Mouse (Mus musculus) ES-CJ7 (cell line): ENCODE results near the gene Bnipl.

ENCODE experiments used
- DNase-seq: peaks from one replicate; pipeline ENCODE4 v3.0.0; 2011; ENCODE audit warnings: low read depth, low spot score

The Bnipl gene

GRCm38 (mm10) chr3:95237541-95238099 lies 13.4 kb downstream of the Bnipl start:
- no peak for DNase-seq

- DNase-seq, result no peak
These were observed 15.3 kb downstream of the Bnipl start for GRCm38 (mm10) chr3:95235386-95236301.

GRCm38 (mm10) chr3:95233303-95233980 lies 17.6 kb downstream of the Bnipl start:
- DNase-seq, result no peak

- peak; percentile 49 for DNase-seq
These were observed 18.2 kb downstream of the Bnipl start for GRCm38 (mm10) chr3:95232771-95233170.

DNA sequence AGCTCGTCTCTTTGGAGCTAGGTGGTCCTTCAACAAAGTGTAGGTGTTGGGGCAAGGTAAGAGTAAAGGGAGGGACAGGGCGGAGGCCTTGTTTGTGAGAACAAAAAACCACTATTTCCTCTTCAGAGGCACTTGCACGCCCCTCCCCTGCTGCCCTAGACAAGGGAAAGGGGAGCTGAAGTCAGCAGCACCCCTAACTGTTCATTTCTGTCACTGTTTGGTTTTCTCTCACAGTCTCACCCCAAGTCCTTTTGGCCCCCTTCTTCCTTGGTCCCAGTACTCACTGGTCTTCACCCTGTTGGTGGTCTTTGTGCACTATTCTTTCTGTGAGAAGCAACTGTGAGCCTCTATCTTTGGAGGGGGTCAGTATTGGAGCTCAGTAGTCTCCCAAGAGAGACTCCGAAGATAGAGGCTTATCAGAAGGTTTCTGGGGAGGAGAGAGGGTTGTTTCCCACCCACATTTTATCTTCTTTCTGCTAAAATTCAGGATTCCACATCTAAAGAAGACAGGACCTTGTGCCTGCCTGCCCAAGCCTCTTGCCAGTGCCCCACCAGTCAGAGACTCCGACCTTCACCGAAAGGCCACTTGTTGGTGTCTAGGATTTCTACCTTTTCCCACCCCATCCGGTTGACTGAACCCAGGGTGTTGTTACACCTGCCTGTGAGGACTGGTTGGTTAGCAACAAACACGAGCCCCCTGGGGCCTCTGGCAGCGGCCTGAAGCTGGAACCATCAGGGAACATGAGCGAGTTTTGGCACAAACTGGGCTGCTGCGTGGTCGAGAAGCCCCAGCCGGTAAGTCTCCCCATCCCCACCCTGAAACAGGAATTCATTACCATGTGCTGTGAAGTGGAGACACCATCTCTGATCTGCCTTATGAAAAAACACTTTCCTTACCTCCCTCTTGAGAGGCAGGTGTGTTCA lies 19.4 kb downstream of the Bnipl start, which contains the start of gene Mllt11:
Gene Mllt11 (minus strand): TSS at position 874 of the 924 bp plus-strand sequence.
- no peak for DNase-seq

GRCm38 (mm10) chr3:95230495-95231297 lies 20.3 kb downstream of the Bnipl start:
- DNase-seq, result peak; percentile 82

DNA sequence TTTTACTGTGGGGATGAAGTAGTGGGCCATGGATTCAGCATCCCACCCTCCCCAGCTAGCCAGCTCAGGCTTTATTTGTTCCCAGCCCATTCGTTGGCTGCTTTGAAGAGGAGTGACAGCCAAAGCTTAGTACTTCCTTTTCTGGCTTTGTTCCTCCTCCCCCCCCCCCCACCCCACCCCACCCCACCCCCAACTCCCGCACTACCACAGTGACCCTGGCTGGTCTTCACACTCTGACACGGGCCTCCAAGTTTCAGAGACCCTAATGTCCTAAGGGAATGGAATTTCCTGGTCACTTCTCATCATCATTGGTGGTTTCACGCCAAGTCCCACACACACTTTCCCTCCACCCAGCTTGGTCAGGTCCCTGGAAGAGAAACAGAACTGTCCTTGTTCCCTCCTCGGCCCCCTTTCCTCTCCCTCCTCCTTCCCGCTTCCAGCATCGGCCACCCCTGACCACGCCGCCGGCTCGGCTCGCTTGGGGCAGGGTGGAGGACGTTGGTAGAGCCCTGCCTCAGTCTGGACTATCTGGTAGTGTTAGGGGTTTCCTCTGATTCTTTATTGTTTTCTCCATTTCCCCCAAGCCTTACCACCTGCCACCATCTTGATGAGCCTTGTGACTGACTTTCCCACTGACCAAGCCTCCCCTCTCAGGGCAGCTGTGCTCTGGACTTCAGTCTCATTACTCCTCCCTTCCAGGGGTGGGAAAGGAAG lies 21.1 kb downstream of the Bnipl start:
- no peak for DNase-seq

DNA sequence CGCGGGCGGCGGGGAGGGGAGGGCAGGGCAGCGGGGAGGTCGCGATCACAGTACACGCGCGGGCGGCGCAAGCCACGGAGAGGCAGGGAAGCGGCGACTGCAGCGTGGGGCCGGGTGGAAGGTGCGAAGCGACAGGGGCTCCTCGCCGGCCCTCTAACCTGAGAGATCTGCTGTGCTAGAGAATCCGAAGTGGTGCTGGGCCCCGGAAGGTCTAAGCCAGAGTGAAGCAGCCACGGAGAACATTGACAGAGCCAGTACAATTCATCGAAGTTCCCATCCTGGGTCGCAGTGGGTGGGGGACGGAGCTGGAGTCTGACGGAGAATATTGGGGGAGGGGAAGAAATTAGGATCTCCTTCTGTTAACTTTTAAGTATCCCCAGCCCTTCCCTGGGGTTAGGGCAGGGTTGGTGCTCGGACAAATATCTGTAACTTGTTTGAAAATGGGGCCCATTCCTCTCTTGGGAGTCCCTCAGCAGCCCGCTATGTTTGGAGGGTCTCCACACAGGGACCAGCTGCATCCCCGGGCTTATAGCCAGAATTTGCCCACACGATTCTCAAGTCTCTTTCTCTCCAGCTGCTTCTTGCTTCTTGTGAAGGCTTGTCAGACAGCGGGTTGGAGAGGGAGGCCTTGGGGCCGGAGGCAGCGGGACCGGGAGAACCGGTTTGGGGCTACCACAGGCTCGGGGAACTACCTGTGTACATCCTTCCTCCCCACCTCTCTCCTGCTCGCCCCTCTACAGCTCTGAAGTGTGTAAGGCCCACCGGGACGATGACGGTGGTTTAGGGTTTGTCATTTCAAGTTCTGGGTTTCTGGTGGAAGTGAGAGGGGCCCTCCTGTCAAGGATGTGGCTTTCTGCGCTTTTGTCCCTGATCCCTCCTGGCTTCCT lies 21.9 kb downstream of the Bnipl start:
- peak; percentile 51 for DNase-seq

- DNase-seq, result peak; percentile 91
These were observed 22.7 kb downstream of the Bnipl start, which contains the start of gene Cdc42se1 for GRCm38 (mm10) chr3:95228148-95228893. Gene Cdc42se1, plus strand, starts transcription at chr3:95228732.

- DNase-seq, result no peak
These were observed 23.8 kb downstream of the Bnipl start for GRCm38 (mm10) chr3:95227214-95227613.

- DNase-seq, result peak; percentile 95
These were observed 26.7 kb downstream of the Bnipl start for GRCm38 (mm10) chr3:95224295-95224694.

DNA sequence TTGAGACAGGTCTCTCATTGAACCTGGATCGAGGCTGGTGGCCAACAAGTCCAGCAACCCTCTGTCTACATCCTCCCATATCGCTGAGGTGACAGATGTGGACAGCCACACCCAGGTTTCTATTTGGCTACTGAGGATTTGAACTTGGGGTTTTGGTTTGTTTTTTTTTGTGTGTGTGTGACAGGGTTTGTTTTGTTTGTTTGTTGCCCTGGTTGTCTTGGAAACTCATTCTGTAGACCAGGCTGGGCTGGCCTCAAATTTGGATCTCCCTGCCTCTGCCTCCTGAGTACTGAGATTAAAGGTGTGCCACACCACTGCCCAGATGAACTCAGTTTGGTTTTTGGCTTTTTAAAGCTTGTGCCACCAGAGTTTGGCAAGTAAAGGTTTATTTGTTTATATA lies 28.0 kb downstream of the Bnipl start:
- no peak for DNase-seq

- DNase-seq, result peak; percentile 77
These were observed 32.4 kb downstream of the Bnipl start for GRCm38 (mm10) chr3:95218466-95219137.

GRCm38 (mm10) chr3:95217255-95218134 lies 33.5 kb downstream of the Bnipl start, which contains the start of gene Gabpb2:
Gene Gabpb2, minus strand, starts transcription at chr3:95217916.
- DNase-seq, result peak; percentile 99

- DNase-seq, result no peak
These were observed 34.2 kb downstream of the Bnipl start for GRCm38 (mm10) chr3:95216655-95217254.

- DNase-seq, result no peak
These were observed 37.4 kb downstream of the Bnipl start for GRCm38 (mm10) chr3:95213609-95213975.
